Mouse (Mus musculus): ENCODE data around the gene Sept10. TPM values are rescaled to one million over a fixed set of nuclear protein-coding genes. Genes with fewer than 3 reads are reported as not detected.

The Sept10 gene
- polyA plus RNA-seq (2012; rRNA removed): 8.5 and 9.0 TPM in 2 replicates

GRCm38 (mm10) chr10:59221473-59222270, at the start of gene Sept10, which contains the start of gene Sowahc:
Gene Sept10, minus strand, starts transcription at chr10:59221847.
Gene Sowahc, plus strand, starts transcription at chr10:59221953.

Other genes with a start within 250 kb of the Sept10 start
- gene Sowahc, start 106 bp upstream of the Sept10 start, polyA plus RNA-seq (2012; rRNA removed): 0.93 and 1.0 TPM in 2 replicates
- 5.9 and 6.0 TPM in 2 replicates for gene P4ha1, start 101.4 kb upstream of the Sept10 start, polyA plus RNA-seq (2012; rRNA removed)
- 4.8 and 6.7 TPM in 2 replicates for gene Gm10273, start 173.8 kb upstream of the Sept10 start, polyA plus RNA-seq (2012; rRNA removed)
- 20.6 and 24.6 TPM in 2 replicates for gene Pla2g12b, start 181.8 kb upstream of the Sept10 start, polyA plus RNA-seq (2012; rRNA removed)
- 14.3 and 16.2 TPM in 2 replicates for gene Oit3, start 219.9 kb upstream of the Sept10 start, polyA plus RNA-seq (2012; rRNA removed)